Mouse (Mus musculus): Measurements from ENCODE around the gene Gm28038. TPM values are rescaled to one million over a fixed set of nuclear protein-coding genes. Genes with fewer than 3 reads are reported as not detected.

The Gm28038 gene
- not detected in 2 replicates for polyA plus RNA-seq (2015; fragmentation: Nextera tagmentation; extraction: Ambion mirVana)

DNA sequence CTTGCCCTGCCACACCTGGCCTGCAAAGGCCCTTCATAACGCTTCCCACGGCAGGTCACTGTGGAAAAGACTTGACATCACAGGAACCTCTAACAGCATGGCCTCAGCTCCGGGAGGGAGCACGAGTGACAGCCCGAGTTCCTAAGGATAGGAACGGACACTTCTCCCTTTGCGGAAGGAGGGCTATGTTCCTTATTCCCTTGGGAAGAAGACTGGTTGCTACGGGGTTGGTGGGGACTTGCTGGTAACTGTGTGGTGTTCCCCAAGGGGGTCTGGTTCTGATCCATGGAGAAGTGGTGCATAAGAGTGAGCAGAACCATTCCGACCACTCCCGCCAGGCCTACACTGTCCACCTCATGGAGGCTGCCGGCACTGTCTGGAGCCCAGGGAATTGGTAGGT is at the start of gene Gm28038:
TSS of gene Gm28038 (plus strand) at position 301 of the 400 bp plus-strand sequence.
- no peak for ATAC-seq
- Histone ChIP-seq H3K27me3 (replicated peaks; ENCODE audit: insufficient read depth, low read length) (no peaks in the 10 kb centered on the region), H3K9me3 (ENCODE audit: low read length) (no peaks in the 10 kb centered on the region), H3K4me3 (ENCODE audit: low read depth, low read length) (no peak within 1 kb of the TSS), H3K9ac (replicated peaks; ENCODE audit: low read depth) (no peak within 1 kb of the TSS), H3K4me1 (ENCODE audit: insufficient read depth, low read depth, low read length) (peaks cover 7% of the 10 kb centered on the region; the same call in 1 of the 2 replicates), H3K4me2 (replicated peaks; ENCODE audit: low read depth, low read length) (no peak within 1 kb of the TSS), H3K27ac (ENCODE audit: low read length) (no peak within 1 kb of the TSS), H3K36me3 (ENCODE audit: insufficient read depth, low read length) (no peaks in the 10 kb centered on the region)
- no peak for DNase-seq (ENCODE audit: low spot score)
- WGBS: 93% methylated on average over 11 of the region's 11 CpGs
- no peak for TF ChIP-seq EP300 (IDR thresholded peaks at IDR 0.05)

DNA sequence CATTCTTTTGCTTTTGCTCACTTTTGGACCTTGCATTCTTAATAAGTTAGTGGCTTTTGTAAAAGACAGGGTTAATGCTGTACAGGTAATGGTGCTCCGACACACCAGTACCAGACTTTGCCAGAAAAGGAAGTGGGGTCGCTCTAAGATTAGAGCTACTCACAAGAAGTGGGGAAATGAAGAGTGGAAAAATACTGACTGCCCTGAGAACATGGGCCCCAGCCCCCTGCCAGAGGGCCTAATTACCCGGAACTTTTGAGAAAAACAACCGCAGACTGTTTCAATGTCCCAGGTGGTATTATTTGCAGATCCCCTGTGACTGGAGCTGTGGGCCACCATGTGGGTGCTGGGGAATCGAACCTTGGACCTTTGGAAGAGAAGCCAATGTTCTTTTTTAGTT is 45.2 kb upstream of the Gm28038 start:
- Histone ChIP-seq H3K27me3 (replicated peaks; ENCODE audit: insufficient read depth, low read length) (no peaks in the 10 kb centered on the region), H3K4me1 (ENCODE audit: insufficient read depth, low read depth, low read length) (peaks cover 15% of the 10 kb centered on the region; the same call in 1 of the 2 replicates), H3K4me2 (replicated peaks; ENCODE audit: low read depth, low read length) (no peak overlapping the region), H3K9me3 (ENCODE audit: low read length) (no peaks in the 10 kb centered on the region), H3K9ac (replicated peaks; ENCODE audit: low read depth) (no peak overlapping the region), H3K4me3 (ENCODE audit: low read depth, low read length) (no peak overlapping the region), H3K27ac (ENCODE audit: low read length) (no peak overlapping the region), H3K36me3 (ENCODE audit: insufficient read depth, low read length) (no peaks in the 10 kb centered on the region)
- no peak for DNase-seq (ENCODE audit: low spot score)
- no peak for ATAC-seq
- WGBS: 76% methylated on average over 5 of the region's 5 CpGs
- TF ChIP-seq CTCF (IDR thresholded peaks at IDR 0.05): no peak
- TF ChIP-seq EP300 (IDR thresholded peaks at IDR 0.05): no peak

DNA sequence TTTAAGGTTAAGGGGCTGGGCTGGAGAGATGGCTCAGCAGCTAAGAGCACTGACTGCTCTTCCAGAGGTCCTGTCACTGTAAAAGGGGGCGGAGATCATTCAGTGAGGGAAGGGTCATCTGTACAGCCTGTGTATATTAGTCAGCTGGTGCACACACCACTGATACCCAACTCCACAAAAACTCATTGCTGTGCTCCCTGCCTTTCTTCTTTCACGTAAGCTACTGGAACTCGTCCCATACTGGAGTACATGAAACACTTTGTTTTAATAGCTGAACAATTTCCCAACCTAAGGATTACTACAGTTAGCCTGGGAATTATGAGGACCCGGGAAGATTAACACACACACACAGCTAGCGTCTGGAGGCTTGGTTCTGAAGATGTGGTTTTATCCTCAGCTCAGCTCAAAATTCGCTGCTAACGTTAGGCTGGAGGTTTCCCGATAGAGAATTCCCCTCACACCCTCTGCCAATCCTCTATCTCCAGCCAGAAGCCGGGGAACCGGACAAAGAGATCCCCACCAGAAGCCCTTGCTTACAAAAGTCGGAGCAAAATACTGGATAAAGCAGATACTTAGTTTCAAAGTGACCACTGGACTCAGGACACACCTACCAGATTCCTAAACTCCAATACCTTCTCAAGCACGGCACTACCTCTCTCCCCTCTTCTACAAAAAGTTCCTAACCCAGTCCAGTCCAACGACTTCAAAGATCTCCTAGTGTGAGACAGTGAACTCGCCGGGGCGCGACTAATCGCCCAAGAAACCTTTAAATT is 44.2 kb upstream of the Gm28038 start:
- peaks cover 9% of the 10 kb centered on the region; the same call in 1 of the 2 replicates for H3K36me3 ChIP-seq (ENCODE audit: insufficient read depth, low read length)

DNA sequence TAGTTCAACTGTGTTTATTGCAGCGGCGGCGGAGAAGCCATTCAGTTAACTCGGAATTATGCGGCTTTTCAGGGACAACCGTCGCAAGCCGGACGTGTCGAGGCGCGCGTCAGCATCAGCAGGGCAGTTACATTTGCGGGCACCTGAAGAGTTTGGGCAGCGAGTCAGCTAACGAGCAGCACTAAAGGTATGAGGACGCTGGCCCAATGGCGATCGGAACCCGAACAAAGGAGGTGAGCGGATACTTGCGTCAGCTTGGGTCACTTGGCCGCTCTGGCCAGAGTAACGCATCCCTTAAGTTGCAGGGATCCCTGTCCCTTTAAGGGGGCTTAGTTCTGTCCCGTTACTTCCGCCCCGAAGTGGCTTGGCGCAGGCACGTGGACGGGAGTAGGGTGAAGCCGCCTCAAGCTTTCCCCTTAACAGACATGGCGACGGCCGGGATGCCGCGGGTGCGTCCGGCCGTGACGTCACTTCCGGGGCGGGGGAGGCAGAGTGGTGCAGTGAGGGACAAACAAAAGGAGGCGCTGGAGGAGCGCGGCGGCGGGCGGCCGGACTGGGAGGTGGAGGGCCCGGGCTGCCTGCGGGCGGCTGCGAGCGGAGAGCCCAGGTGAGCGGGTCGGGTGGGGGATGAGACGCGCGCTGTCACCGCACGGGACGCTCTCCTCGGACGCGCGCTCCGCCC is 43.5 kb upstream of the Gm28038 start, which contains the start of gene Lrrc8a:
TSS of gene Lrrc8a (plus strand) at position 517 of the 682 bp plus-strand sequence.
- peak; percentile 99 for DNase-seq (ENCODE audit: low spot score)
- Histone ChIP-seq H3K4me2 (replicated peaks; ENCODE audit: low read depth, low read length) (peak within 1 kb of the TSS; percentile 77), H3K9ac (replicated peaks; ENCODE audit: low read depth) (peak within 1 kb of the TSS; percentile 81), H3K27ac (ENCODE audit: low read length) (peak within 1 kb of the TSS; percentile 95), H3K9me3 (ENCODE audit: low read length) (no peaks in the 10 kb centered on the region), H3K27me3 (replicated peaks; ENCODE audit: insufficient read depth, low read length) (no peaks in the 10 kb centered on the region), H3K36me3 (ENCODE audit: insufficient read depth, low read length) (peaks cover 14% of the 10 kb centered on the region; the same call in 1 of the 2 replicates), H3K4me3 (ENCODE audit: low read depth, low read length) (peak within 1 kb of the TSS; percentile 88), H3K4me1 (ENCODE audit: insufficient read depth, low read depth, low read length) (peaks cover 18% of the 10 kb centered on the region; the same call in 1 of the 2 replicates)
- WGBS: under 1% methylated on average over 46 of the region's 67 CpGs
- TF ChIP-seq EP300 (IDR thresholded peaks at IDR 0.05) (peak; percentile 56; the same call in 1 of the 2 replicates), CTCF (IDR thresholded peaks at IDR 0.05) (peak; percentile 67)
- ATAC-seq: peak; percentile 96

More for the DNA sequence above, 44.2 kb upstream of the Gm28038 start:
- DNase-seq (ENCODE audit: low spot score): peak; percentile 71
- H3K4me2 ChIP-seq (replicated peaks; ENCODE audit: low read depth, low read length): peak overlapping the region; percentile 77
- ATAC-seq: no peak
- peaks cover 18% of the 10 kb centered on the region; the same call in 1 of the 2 replicates for H3K4me1 ChIP-seq (ENCODE audit: insufficient read depth, low read depth, low read length)
- no peaks in the 10 kb centered on the region for H3K9me3 ChIP-seq (ENCODE audit: low read length)
- peak overlapping the region; percentile 95 for H3K27ac ChIP-seq (ENCODE audit: low read length)
- peak overlapping the region; percentile 81 for H3K9ac ChIP-seq (replicated peaks; ENCODE audit: low read depth)
- H3K4me3 ChIP-seq (ENCODE audit: low read depth, low read length): peak overlapping the region; percentile 88
- 3% methylated on average over 18 of the region's 18 CpGs for WGBS
- H3K27me3 ChIP-seq (replicated peaks; ENCODE audit: insufficient read depth, low read length): no peaks in the 10 kb centered on the region
- no peak for TF ChIP-seq EP300 (IDR thresholded peaks at IDR 0.05)
- no peak for TF ChIP-seq CTCF (IDR thresholded peaks at IDR 0.05)

DNA sequence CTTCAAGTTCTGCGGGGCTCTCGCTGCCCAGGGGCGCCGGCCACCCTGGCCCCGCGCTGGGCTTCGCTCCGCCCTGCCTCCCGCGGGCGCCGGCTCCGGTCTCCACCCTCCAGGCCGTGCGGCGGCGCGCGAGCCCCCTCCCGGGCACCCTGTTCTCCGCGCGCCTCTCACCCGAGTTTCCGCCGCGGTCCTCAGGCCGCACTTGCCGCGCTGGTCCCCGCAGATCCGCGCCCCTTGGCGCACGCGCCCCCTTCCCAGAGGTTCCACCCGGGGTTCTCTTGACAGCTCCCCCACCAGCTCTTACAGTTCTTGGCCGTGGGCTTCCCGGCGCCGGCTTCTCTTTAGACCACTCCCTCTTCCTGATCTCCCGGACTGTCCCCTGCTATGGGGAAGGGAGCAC is 43.0 kb upstream of the Gm28038 start:
- H3K4me1 ChIP-seq (ENCODE audit: insufficient read depth, low read depth, low read length): peaks cover 18% of the 10 kb centered on the region; the same call in 1 of the 2 replicates

More for the DNA sequence above, 43.0 kb upstream of the Gm28038 start:
- peak overlapping the region; percentile 63 for H3K4me2 ChIP-seq (replicated peaks; ENCODE audit: low read depth, low read length)
- H3K9ac ChIP-seq (replicated peaks; ENCODE audit: low read depth): peak overlapping the region; percentile 81
- WGBS: 3% methylated on average over 28 of the region's 42 CpGs
- H3K27ac ChIP-seq (ENCODE audit: low read length): peak overlapping the region; percentile 95
- H3K36me3 ChIP-seq (ENCODE audit: insufficient read depth, low read length): peaks cover 14% of the 10 kb centered on the region; the same call in 1 of the 2 replicates
- no peak for TF ChIP-seq EP300 (IDR thresholded peaks at IDR 0.05)
- no peak for TF ChIP-seq CTCF (IDR thresholded peaks at IDR 0.05)
- H3K4me3 ChIP-seq (ENCODE audit: low read depth, low read length): peak overlapping the region; percentile 88
- peak; percentile 81 for DNase-seq (ENCODE audit: low spot score)
- no peaks in the 10 kb centered on the region for H3K27me3 ChIP-seq (replicated peaks; ENCODE audit: insufficient read depth, low read length)
- ATAC-seq: peak; percentile 78
- no peaks in the 10 kb centered on the region for H3K9me3 ChIP-seq (ENCODE audit: low read length)

All from lung, postnatal 0 days (tissue).